ENCODE assay signal across 11 mouse cellular contexts in genomic region chr10:30754825-30755457, GRCm38 (mm10). TPM values are rescaled to one million over a fixed set of nuclear protein-coding genes. Genes with fewer than 3 reads are reported as not detected.
DNase-seq lines count a peak whose midpoint lies in the region; ATAC-seq and TF ChIP-seq lines count a peak whose summit lies in the region.
"Had no signal": no experiment of that assay in that cellular context is flagged by ENCODE, and none has a peak within 500 bp of the region (broad histone marks: within the 10 kb centered on the region; RNA-seq: fewer than 3 reads in every experiment).

No protein-coding gene starts in this region.

- ATAC-seq in heart, embryonic 15.5 days (replicated peaks; ENCODE audit: insufficient number of reproducible peaks, insufficient read depth, low FRiP score, low read depth), result no peak
- peak; percentile 82 for ATAC-seq in liver, embryonic 14.5 days (ENCODE audit: insufficient read depth)

- peak overlapping the region; percentile 13; the same call in 1 of the 2 replicates for H3K4me3 ChIP-seq in heart, embryonic 15.5 days
- H3K4me3 ChIP-seq in liver, embryonic 14.5 days (ENCODE audit: insufficient read depth in 1 of 2, low read depth in 2 of 2, low read length in 2 of 2), result peak overlapping the region; percentile 27 to 39; a peak in 3 of 4 replicates
- H3K4me3 ChIP-seq: forebrain, embryonic 10.5 days; left cerebral cortex, adult 2 months had no signal

- peak overlapping the region; percentile 16; the same call in 1 of the 2 replicates for H3K27ac ChIP-seq in heart, embryonic 15.5 days
- peak overlapping the region; percentile 80 for H3K27ac ChIP-seq in liver, embryonic 14.5 days
- H3K27ac ChIP-seq: forebrain, embryonic 10.5 days; left cerebral cortex, adult 2 months had no signal

- peak; percentile 87 for TF ChIP-seq EP300 in liver, embryonic 14.5 days (IDR thresholded peaks at IDR 0.05; ENCODE audit: low read depth)

- 22% methylated on average over 4 of the region's 4 CpGs for WGBS in heart, embryonic 15.5 days
- 7% methylated on average over 4 of the region's 4 CpGs for WGBS in liver, embryonic 14.5 days (ENCODE audit: insufficient replicate concordance)

- H3K9me3 ChIP-seq in heart, embryonic 15.5 days (replicated peaks), result no peaks in the 10 kb centered on the region
- H3K9me3 ChIP-seq in liver, embryonic 14.5 days (ENCODE audit: control insufficient read depth, low read length), result peaks cover 3% of the 10 kb centered on the region; the same call in 1 of the 2 replicates
- H3K9me3 ChIP-seq: forebrain, embryonic 10.5 days had no signal

- intact Hi-C loops in heart, postnatal 36 days (cut with DNase I), result no loop called here

- H3K4me2 ChIP-seq in heart, embryonic 15.5 days, result peak overlapping the region; percentile 36
- H3K4me2 ChIP-seq in liver, embryonic 14.5 days (ENCODE audit: low read depth), result peak overlapping the region; percentile 75

- H3K36me3 ChIP-seq in heart, embryonic 15.5 days, result no peaks in the 10 kb centered on the region
- no peaks in the 10 kb centered on the region; the same call in 1 of the 2 replicates for H3K36me3 ChIP-seq in liver, embryonic 14.5 days (replicated peaks; ENCODE audit: control insufficient read depth, insufficient read depth, low read depth)
- H3K36me3 ChIP-seq: forebrain, embryonic 10.5 days had no signal

- H3K27me3 ChIP-seq in heart, embryonic 15.5 days, result no peaks in the 10 kb centered on the region
- H3K27me3 ChIP-seq in liver, embryonic 14.5 days (ENCODE audit: control insufficient read depth, insufficient read depth, low read length), result no peaks in the 10 kb centered on the region

- no peak for TF ChIP-seq CTCF in liver, embryonic 14.5 days (IDR thresholded peaks at IDR 0.05; ENCODE audit: low read depth)

- H3K4me1 ChIP-seq in heart, embryonic 15.5 days (replicated peaks), result peaks cover 5% of the 10 kb centered on the region; the same call in 1 of the 2 replicates
- H3K4me1 ChIP-seq in liver, embryonic 14.5 days (replicated peaks; ENCODE audit: control insufficient read depth in 2 of 2, insufficient read depth in 2 of 2, low read length in 1 of 2), result peaks cover 49 to 59% of the 10 kb centered on the region in 2 experiments
- H3K4me1 ChIP-seq: forebrain, embryonic 10.5 days had no signal

- no peak overlapping the region for H3K9ac ChIP-seq in heart, embryonic 15.5 days
- H3K9ac ChIP-seq in liver, embryonic 14.5 days (replicated peaks), result peak overlapping the region; percentile 59

- DNase-seq in heart, postnatal 36 days, result no peak
- peak; percentile 11 to 14 for DNase-seq in B cell, adult 2 months
- DNase-seq in c-Kit-positive CD71-positive TER-119-positive erythroid progenitor cells, embryonic 14.5 days (ENCODE audit: low spot score), result peak; percentile 63
- DNase-seq in liver, embryonic 14.5 days (ENCODE audit: low read depth in 3 of 3, low spot score in 3 of 3), result peak; percentile 41 to 59 (median 59)
- no peak for DNase-seq in embryo, embryonic 10 days (ENCODE audit: low spot score)
- DNase-seq in kidney, postnatal 14 days, result no peak
- DNase-seq in thymus, adult 18-20 months, result no peak
- DNase-seq: lung, postnatal 10 days had no signal

RNA-seq across cellular contexts. Expression of gene Ncoa7, which starts 48.2 kb away (rescaled TPM):
- 7.6 and 7.7 TPM in 2 replicates for polyA plus RNA-seq in heart, embryonic 15.5 days (2015; fragmentation: Nextera tagmentation; extraction: Ambion mirVana)
- 1 to 10 TPM; 4.1 to 4.2 TPM for total RNA-seq in heart, postnatal 36 days (2021)
- 4.9 and 7.7 TPM in 2 replicates for polyA plus RNA-seq in liver, embryonic 14.5 days (2012; rRNA removed)
- polyA plus RNA-seq in liver, embryonic 14.5 days (2014; fragmentation: Nextera tagmentation; extraction: Ambion mirVana), result 9.0 and 10.6 TPM in 2 replicates

Comparison
In these comparisons a context has a peak if more than half of its experiments do, and no peak if none do; other contexts are left out.
1. DNase-seq: peak in B cell, adult 2 months (2 of 2), c-Kit-positive CD71-positive TER-119-positive erythroid progenitor cells, embryonic 14.5 days (single experiment) and liver, embryonic 14.5 days (3 of 3); none in heart, postnatal 36 days (0 of 2), embryo, embryonic 10 days (single experiment), kidney, postnatal 14 days (single experiment) and thymus, adult 18-20 months (0 of 2).